Mouse (Mus musculus): ENCODE results near the gene Chd4. TPM values are rescaled to one million over a fixed set of nuclear protein-coding genes. Genes with fewer than 3 reads are reported as not detected.

Chd4 gene
- total and polyA plus RNA-seq, 2 experiments from 2014 or later = 72.6 to 141 TPM

- TF ChIP-seq CTCF (IDR thresholded peaks at IDR 0.05; ENCODE audit: low read depth) = no peak
- no peak overlapping the region for H3K4me2 ChIP-seq (ENCODE audit: low read depth)
- H3K27ac ChIP-seq (ENCODE audit: low read depth, low read length) = no peak overlapping the region
- no peak overlapping the region for H3K4me3 ChIP-seq (ENCODE audit: low read depth, low read length)
- DNase-seq (no peak), ATAC-seq (no peak)
- H3K36me3 ChIP-seq (ENCODE audit: insufficient read depth) = peaks cover 58% of the 10 kb centered on the region
- H3K9ac ChIP-seq = no peak overlapping the region
- H3K4me1 ChIP-seq (ENCODE audit: insufficient read depth) = no peaks in the 10 kb centered on the region
- H3K27me3 ChIP-seq (ENCODE audit: insufficient read depth, low read length) = no peaks in the 10 kb centered on the region
- H3K9me3 ChIP-seq (ENCODE audit: low read length) = no peaks in the 10 kb centered on the region
- WGBS = 96% methylated on average over 4 of the region's 4 CpGs
Observed at GRCm38 (mm10) chr6:125153682-125154081, 57.9 kb downstream of the Chd4 start.

- H3K4me1 ChIP-seq (ENCODE audit: insufficient read depth) = no peaks in the 10 kb centered on the region
- ATAC-seq (peak; percentile 65; the same call in 1 of the 2 replicates), DNase-seq (peak; percentile 52)
- H3K4me2 ChIP-seq (ENCODE audit: low read depth) = no peak overlapping the region
- H3K36me3 ChIP-seq (ENCODE audit: insufficient read depth) = peaks cover 64% of the 10 kb centered on the region
- H3K27me3 ChIP-seq (ENCODE audit: insufficient read depth, low read length) = no peaks in the 10 kb centered on the region
- no peak overlapping the region for H3K4me3 ChIP-seq (ENCODE audit: low read depth, low read length)
- no peaks in the 10 kb centered on the region for H3K9me3 ChIP-seq (ENCODE audit: low read length)
- peak; percentile 54 for TF ChIP-seq CTCF (IDR thresholded peaks at IDR 0.05; ENCODE audit: low read depth)
- no peak overlapping the region for H3K27ac ChIP-seq (ENCODE audit: low read depth, low read length)
- H3K9ac ChIP-seq = no peak overlapping the region
Observed at GRCm38 (mm10) chr6:125154550-125154949, 58.8 kb downstream of the Chd4 start.

GRCm38 (mm10) chr6:125155262-125155661 lies 59.5 kb downstream of the Chd4 start:
- Histone ChIP-seq H3K27ac (ENCODE audit: low read depth, low read length) (no peak overlapping the region), H3K4me3 (ENCODE audit: low read depth, low read length) (no peak overlapping the region), H3K27me3 (ENCODE audit: insufficient read depth, low read length) (no peaks in the 10 kb centered on the region), H3K4me2 (ENCODE audit: low read depth) (no peak overlapping the region), H3K4me1 (ENCODE audit: insufficient read depth) (no peaks in the 10 kb centered on the region), H3K9me3 (ENCODE audit: low read length) (no peaks in the 10 kb centered on the region), H3K9ac (no peak overlapping the region), H3K36me3 (ENCODE audit: insufficient read depth) (peaks cover 69% of the 10 kb centered on the region)
- DNase-seq (no peak), ATAC-seq (no peak)
- TF ChIP-seq CTCF (IDR thresholded peaks at IDR 0.05; ENCODE audit: low read depth) = no peak
- WGBS = 86% methylated on average over 8 of the region's 8 CpGs

GRCm38 (mm10) chr6:125156491-125156890 lies 60.7 kb downstream of the Chd4 start:
- Histone ChIP-seq H3K4me3 (ENCODE audit: low read depth, low read length) (no peak overlapping the region), H3K36me3 (ENCODE audit: insufficient read depth) (peaks cover 74% of the 10 kb centered on the region), H3K27me3 (ENCODE audit: insufficient read depth, low read length) (no peaks in the 10 kb centered on the region), H3K27ac (ENCODE audit: low read depth, low read length) (no peak overlapping the region), H3K4me1 (ENCODE audit: insufficient read depth) (no peaks in the 10 kb centered on the region), H3K9ac (no peak overlapping the region), H3K9me3 (ENCODE audit: low read length) (no peaks in the 10 kb centered on the region), H3K4me2 (ENCODE audit: low read depth) (no peak overlapping the region)
- 84% methylated on average over 3 of the region's 3 CpGs for WGBS
- TF ChIP-seq CTCF (IDR thresholded peaks at IDR 0.05; ENCODE audit: low read depth) = no peak
- DNase-seq = no peak
- ATAC-seq = no peak

GRCm38 (mm10) chr6:125156903-125157614 lies 61.3 kb downstream of the Chd4 start:
- Histone ChIP-seq H3K9me3 (ENCODE audit: low read length) (no peaks in the 10 kb centered on the region), H3K9ac (no peak overlapping the region), H3K27ac (ENCODE audit: low read depth, low read length) (no peak overlapping the region), H3K36me3 (ENCODE audit: insufficient read depth) (peaks cover 72% of the 10 kb centered on the region), H3K4me3 (ENCODE audit: low read depth, low read length) (no peak overlapping the region), H3K27me3 (ENCODE audit: insufficient read depth, low read length) (no peaks in the 10 kb centered on the region), H3K4me2 (ENCODE audit: low read depth) (no peak overlapping the region), H3K4me1 (ENCODE audit: insufficient read depth) (no peaks in the 10 kb centered on the region)
- WGBS = 36% methylated on average over 7 of the region's 7 CpGs
- ATAC-seq (no peak), DNase-seq (no peak)
- TF ChIP-seq CTCF (IDR thresholded peaks at IDR 0.05; ENCODE audit: low read depth) = no peak

GRCm38 (mm10) chr6:125158944-125159492 lies 63.2 kb downstream of the Chd4 start:
- 88% methylated on average over 15 of the region's 15 CpGs for WGBS
- Histone ChIP-seq H3K36me3 (ENCODE audit: insufficient read depth) (peaks cover 54% of the 10 kb centered on the region), H3K4me2 (ENCODE audit: low read depth) (no peak overlapping the region), H3K27me3 (ENCODE audit: insufficient read depth, low read length) (no peaks in the 10 kb centered on the region), H3K9me3 (ENCODE audit: low read length) (no peaks in the 10 kb centered on the region), H3K27ac (ENCODE audit: low read depth, low read length) (no peak overlapping the region), H3K9ac (no peak overlapping the region), H3K4me1 (ENCODE audit: insufficient read depth) (peaks cover 8% of the 10 kb centered on the region), H3K4me3 (ENCODE audit: low read depth, low read length) (no peak overlapping the region)
- TF ChIP-seq CTCF (IDR thresholded peaks at IDR 0.05; ENCODE audit: low read depth) = no peak
- no peak for ATAC-seq
- no peak for DNase-seq

GRCm38 (mm10) chr6:125159773-125160557 lies 64.2 kb downstream of the Chd4 start:
- peaks cover 53% of the 10 kb centered on the region for H3K36me3 ChIP-seq (ENCODE audit: insufficient read depth)
- no peak overlapping the region for H3K4me2 ChIP-seq (ENCODE audit: low read depth)
- no peak overlapping the region for H3K4me3 ChIP-seq (ENCODE audit: low read depth, low read length)
- ATAC-seq (no peak), DNase-seq (no peak)
- peaks cover 10% of the 10 kb centered on the region for H3K4me1 ChIP-seq (ENCODE audit: insufficient read depth)
- no peaks in the 10 kb centered on the region for H3K27me3 ChIP-seq (ENCODE audit: insufficient read depth, low read length)
- H3K27ac ChIP-seq (ENCODE audit: low read depth, low read length) = peak overlapping the region; percentile 21; the same call in 1 of the 2 replicates
- WGBS = 80% methylated on average over 7 of the region's 7 CpGs
- H3K9me3 ChIP-seq (ENCODE audit: low read length) = no peaks in the 10 kb centered on the region
- TF ChIP-seq CTCF (IDR thresholded peaks at IDR 0.05; ENCODE audit: low read depth) = no peak
- no peak overlapping the region for H3K9ac ChIP-seq

Measured in forebrain, postnatal 0 days (tissue).